ENCODE assay signal across 8 mouse cellular contexts in genomic region chr19:4184976-4185975, GRCm38 (mm10). TPM values are rescaled to one million over a fixed set of nuclear protein-coding genes. Genes with fewer than 3 reads are reported as not detected.
A peak's percentile ranks its signal among the peaks of the same experiment; 100 is the strongest.
DNase-seq lines count a peak whose midpoint lies in the region; ATAC-seq lines count a peak whose summit lies in the region.

No protein-coding gene starts in this region.

- no peak overlapping the region for H3K4me2 ChIP-seq in lung, embryonic 15.5 days
- 0 out of 2 replicates have a peak overlapping the region, but pooled peaks have one; percentile 8 for H3K4me2 ChIP-seq in heart, embryonic 15.5 days

- DNase-seq in lung, postnatal 14 days = no peak
- DNase-seq in lung, postnatal 10 days = peak; percentile 56
- peak; percentile 84 to 85 for DNase-seq in thymus, postnatal 10 days (ENCODE audit: low spot score in 2 of 2)
- no peak for DNase-seq in layer of hippocampus, adult 11-12 months (ENCODE audit: low spot score)
- no peak for DNase-seq in right cerebral cortex, postnatal 25 days
- no peak for DNase-seq in cerebellum, adult 11-12 months

- H3K4me1 ChIP-seq in lung, embryonic 15.5 days = peaks cover 12% of the 10 kb centered on the region
- peaks cover 34% of the 10 kb centered on the region for H3K4me1 ChIP-seq in heart, embryonic 15.5 days (replicated peaks)

- H3K9ac ChIP-seq in lung, embryonic 15.5 days = no peak overlapping the region
- H3K9ac ChIP-seq in heart, embryonic 15.5 days = no peak overlapping the region

- no peak overlapping the region for H3K4me3 ChIP-seq in lung, embryonic 15.5 days
- H3K4me3 ChIP-seq in heart, embryonic 15.5 days = no peak overlapping the region

- peak overlapping the region; percentile 46 for H3K27ac ChIP-seq in lung, embryonic 15.5 days
- H3K27ac ChIP-seq in heart, embryonic 15.5 days = peak overlapping the region; percentile 50

- H3K27me3 ChIP-seq in lung, embryonic 15.5 days = no peaks in the 10 kb centered on the region
- no peaks in the 10 kb centered on the region for H3K27me3 ChIP-seq in heart, embryonic 15.5 days

- no peaks in the 10 kb centered on the region for H3K36me3 ChIP-seq in lung, embryonic 15.5 days
- H3K36me3 ChIP-seq in heart, embryonic 15.5 days = no peaks in the 10 kb centered on the region

- ATAC-seq in lung, embryonic 15.5 days (ENCODE audit: borderline replicate concordance, extremely low read depth, low FRiP score, low TSS enrichment) = no peak
- ATAC-seq in heart, embryonic 15.5 days (replicated peaks; ENCODE audit: insufficient number of reproducible peaks, insufficient read depth, low FRiP score, low read depth) = no peak; the same call in 1 of the 2 replicates

- 42% methylated on average over 15 of the region's 15 CpGs for WGBS in lung, embryonic 15.5 days
- WGBS in heart, embryonic 15.5 days = 51% methylated on average over 15 of the region's 15 CpGs

- no peaks in the 10 kb centered on the region for H3K9me3 ChIP-seq in lung, embryonic 15.5 days
- no peaks in the 10 kb centered on the region for H3K9me3 ChIP-seq in heart, embryonic 15.5 days (replicated peaks)

RNA-seq across cellular contexts. Expression of gene Tbc1d10c, which starts 5.8 kb away (rescaled TPM):
- polyA plus RNA-seq in lung, embryonic 15.5 days (2015; fragmentation: Nextera tagmentation; extraction: Ambion mirVana) = 2.5 and 6.7 TPM in 2 replicates
- polyA plus RNA-seq in heart, embryonic 15.5 days (2015; fragmentation: Nextera tagmentation; extraction: Ambion mirVana) = 3.0 and 14.9 TPM in 2 replicates

RNA-seq across cellular contexts. Expression of gene Ppp1ca, which starts 6.6 kb away (rescaled TPM):
- polyA plus RNA-seq in lung, embryonic 15.5 days (2015; fragmentation: Nextera tagmentation; extraction: Ambion mirVana) = 974 TPM in 2 replicates
- 666 and 734 TPM in 2 replicates for polyA plus RNA-seq in heart, embryonic 15.5 days (2015; fragmentation: Nextera tagmentation; extraction: Ambion mirVana)

RNA-seq across cellular contexts. Expression of gene Carns1, which starts 10.0 kb away (rescaled TPM):
- polyA plus RNA-seq in lung, embryonic 15.5 days (2015; fragmentation: Nextera tagmentation; extraction: Ambion mirVana) = 2.4 and 2.8 TPM in 2 replicates
- 12.3 TPM in 2 replicates for polyA plus RNA-seq in heart, embryonic 15.5 days (2015; fragmentation: Nextera tagmentation; extraction: Ambion mirVana)

RNA-seq across cellular contexts. Expression of gene Rad9a, which starts 16.2 kb away (rescaled TPM):
- polyA plus RNA-seq in lung, embryonic 15.5 days (2015; fragmentation: Nextera tagmentation; extraction: Ambion mirVana) = 32.5 and 34.7 TPM in 2 replicates
- polyA plus RNA-seq in heart, embryonic 15.5 days (2015; fragmentation: Nextera tagmentation; extraction: Ambion mirVana) = 17.3 and 24.1 TPM in 2 replicates

RNA-seq across cellular contexts. Expression of gene Rps6kb2, which starts 22.1 kb away (rescaled TPM):
- 45.0 and 49.4 TPM in 2 replicates for polyA plus RNA-seq in lung, embryonic 15.5 days (2015; fragmentation: Nextera tagmentation; extraction: Ambion mirVana)
- polyA plus RNA-seq in heart, embryonic 15.5 days (2015; fragmentation: Nextera tagmentation; extraction: Ambion mirVana) = 42.2 and 46.1 TPM in 2 replicates

Comparison
In these comparisons a context has a peak if more than half of its experiments do, and no peak if none do; other contexts are left out.
1. DNase-seq: peak in lung, postnatal 10 days (single experiment) and thymus, postnatal 10 days (2 of 2); none in lung, postnatal 14 days (single experiment), layer of hippocampus, adult 11-12 months (single experiment), right cerebral cortex, postnatal 25 days (single experiment) and cerebellum, adult 11-12 months (single experiment).